Mouse (Mus musculus) kidney, adult 2 months (tissue): ENCODE measurements around the gene 9630041A04Rik. TPM values are rescaled to one million over a fixed set of nuclear protein-coding genes. Genes with fewer than 3 reads are reported as not detected.

Experiments
- DNase-seq: peaks from one replicate; pipeline ENCODE4 v3.0.0; 2021
- H3K27ac ChIP-seq: fragments of 200-500 bp; 2 replicates; pipeline ENCODE4 v1.5.1; 2012; ENCODE audit warnings: low read depth, low read length, control low read depth, inconsistent platforms; ENCODE audit not compliant: insufficient read depth
- H3K27me3 ChIP-seq: fragments of 200-500 bp; replicated peaks from 2 replicates; pipeline ENCODE4 v1.6.1; 2012; ENCODE audit warnings: mild to moderate bottlenecking, moderate library complexity, low read length, inconsistent platforms; ENCODE audit not compliant: control insufficient read depth, insufficient read depth
- H3K36me3 ChIP-seq: fragments of 200-500 bp; 2 replicates; pipeline ENCODE4 v1.6.1; 2012; ENCODE audit warnings: mild to moderate bottlenecking, moderate library complexity, low read length, inconsistent platforms; ENCODE audit not compliant: control insufficient read depth, insufficient read depth
- H3K4me1 ChIP-seq: fragments of 200-500 bp; 2 replicates; pipeline ENCODE4 v1.6.1; 2011; ENCODE audit warnings: low read length; ENCODE audit not compliant: control insufficient read depth, insufficient read depth
- H3K4me3 ChIP-seq: fragments of 200-500 bp; 2 replicates; pipeline ENCODE4 v1.5.1; 2011; ENCODE audit warnings: mild to moderate bottlenecking, low read depth, low read length, control low read depth; ENCODE audit not compliant: insufficient read depth
- CTCF ChIP-seq: fragments of 200-500 bp; conservative IDR thresholded peaks from 2 replicates; pipeline ENCODE4 v1.5.1; 2011; ENCODE audit warnings: low read depth, mild to moderate bottlenecking, control low read depth, low read length, moderate library complexity, mixed read lengths; ENCODE audit not compliant: insufficient read depth, insufficient read length
- POLR2A ChIP-seq: fragments of 200-500 bp; IDR thresholded peaks from one replicate; pipeline ENCODE4 v1.6.1; 2011; ENCODE audit warnings: low read depth, low read length, control low read depth
- WGBS: fragments of 180-500 bp; shearing (Covaris S2); methylation state at CpG from one replicate; pipeline ENCODE4 v1.1.7; 2018; 5-methylcytosine and 5-hydroxymethylcytosine counted together
- polyA plus RNA-seq: library from polyadenylated mRNA; depleted of rRNA; stranded (reverse); fragments of >200 nt; gene quantifications from 2 replicates; pipeline ENCODE4 v1.2.3, GENCODE M21; 2012; rRNA removed

The 9630041A04Rik gene
- not detected in 2 replicates for polyA plus RNA-seq

- TF ChIP-seq POLR2A, result no peak
- peak; percentile 8 for DNase-seq
- Histone ChIP-seq H3K4me1 (no peaks in the 10 kb centered on the region), H3K27me3 (no peaks in the 10 kb centered on the region), H3K4me3 (no peak within 1 kb of the TSS), H3K27ac (no peak within 1 kb of the TSS), H3K36me3 (no peaks in the 10 kb centered on the region)
- 57% methylated on average over 15 of the region's 15 CpGs for WGBS
These were observed at the start of gene 9630041A04Rik for GRCm38 (mm10) chr9:101861596-101862471. Gene 9630041A04Rik (plus strand): TSS chr9:101861841.

- Histone ChIP-seq H3K4me3 (no peak overlapping the region), H3K27ac (no peak overlapping the region), H3K4me1 (no peaks in the 10 kb centered on the region), H3K27me3 (no peaks in the 10 kb centered on the region; the same call in 1 of the 2 replicates), H3K36me3 (no peaks in the 10 kb centered on the region)
- TF ChIP-seq POLR2A (no peak), CTCF (no peak)
- no peak for DNase-seq
- WGBS, result 91% methylated on average over 7 of the region's 7 CpGs
These were observed 37.7 kb upstream of the 9630041A04Rik start for GRCm38 (mm10) chr9:101823896-101824295.

GRCm38 (mm10) chr9:101825626-101826025 is 36.0 kb upstream of the 9630041A04Rik start:
- Histone ChIP-seq H3K27me3 (no peaks in the 10 kb centered on the region), H3K4me1 (no peaks in the 10 kb centered on the region), H3K4me3 (no peak overlapping the region), H3K36me3 (no peaks in the 10 kb centered on the region), H3K27ac (no peak overlapping the region)
- 80% methylated on average over 8 of the region's 8 CpGs for WGBS
- TF ChIP-seq POLR2A (no peak), CTCF (no peak)
- DNase-seq, result no peak

- WGBS, result 66% methylated on average over 2 of the region's 2 CpGs
- Histone ChIP-seq H3K4me3 (no peak overlapping the region), H3K27ac (no peak overlapping the region), H3K36me3 (no peaks in the 10 kb centered on the region), H3K4me1 (no peaks in the 10 kb centered on the region), H3K27me3 (no peaks in the 10 kb centered on the region)
- no peak for DNase-seq
- TF ChIP-seq CTCF, result no peak
- TF ChIP-seq POLR2A, result no peak
These were observed 28.0 kb upstream of the 9630041A04Rik start for GRCm38 (mm10) chr9:101833619-101834018.

GRCm38 (mm10) chr9:101841101-101841500 is 20.5 kb upstream of the 9630041A04Rik start:
- WGBS, result 93% methylated on average over 11 of the region's 11 CpGs
- Histone ChIP-seq H3K27ac (no peak overlapping the region), H3K4me3 (no peak overlapping the region), H3K4me1 (no peaks in the 10 kb centered on the region), H3K27me3 (no peaks in the 10 kb centered on the region), H3K36me3 (no peaks in the 10 kb centered on the region)
- DNase-seq, result no peak
- TF ChIP-seq CTCF (no peak), POLR2A (no peak)

GRCm38 (mm10) chr9:101843893-101844292 is 17.7 kb upstream of the 9630041A04Rik start:
- WGBS, result 82% methylated on average over 4 of the region's 4 CpGs
- Histone ChIP-seq H3K4me1 (no peaks in the 10 kb centered on the region), H3K36me3 (no peaks in the 10 kb centered on the region), H3K4me3 (no peak overlapping the region), H3K27me3 (no peaks in the 10 kb centered on the region), H3K27ac (no peak overlapping the region)
- TF ChIP-seq POLR2A (no peak), CTCF (no peak)
- DNase-seq, result no peak

GRCm38 (mm10) chr9:101845691-101846090 is 15.9 kb upstream of the 9630041A04Rik start:
- WGBS, result 80% methylated on average over 6 of the region's 6 CpGs
- no peak for DNase-seq
- TF ChIP-seq POLR2A (no peak), CTCF (no peak)

More at GRCm38 (mm10) chr9:101845691-101846090, 15.9 kb upstream of the 9630041A04Rik start:
- no peaks in the 10 kb centered on the region for H3K4me1 ChIP-seq
- H3K36me3 ChIP-seq, result no peaks in the 10 kb centered on the region
- no peaks in the 10 kb centered on the region for H3K27me3 ChIP-seq
- H3K4me3 ChIP-seq, result no peak overlapping the region
- H3K27ac ChIP-seq, result no peak overlapping the region
